In the genomic region with DNA sequence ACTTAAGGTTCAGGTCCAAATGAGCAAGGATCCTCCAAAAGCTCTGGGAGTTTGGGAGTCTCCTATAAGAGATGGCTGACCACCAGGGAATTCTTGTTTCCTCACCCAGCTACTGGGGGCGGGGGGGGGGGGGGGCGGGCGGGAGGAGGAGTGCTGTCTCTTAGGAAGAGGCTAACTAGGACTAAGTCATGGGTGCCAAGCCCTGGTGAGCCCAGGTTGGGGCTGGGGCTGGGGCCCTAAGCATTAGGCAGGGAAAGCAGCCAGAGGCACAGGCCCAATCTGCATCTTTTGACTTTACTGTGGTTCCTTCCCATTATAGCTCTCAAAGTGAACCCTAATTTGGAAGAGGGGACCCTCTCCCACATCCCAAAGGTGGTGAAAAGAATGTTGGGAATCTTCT, we compare ENCODE assay signal across 18 mouse cellular contexts. TPM values are rescaled to one million over a fixed set of nuclear protein-coding genes. Genes with fewer than 3 reads are reported as not detected.
A peak's percentile ranks its signal among the peaks of the same experiment; 100 is the strongest.
DNase-seq lines count a peak whose midpoint lies in the region; ATAC-seq and TF ChIP-seq lines count a peak whose summit lies in the region.
"Had no signal": no experiment of that assay in that cellular context is flagged by ENCODE, and none has a peak within 500 bp of the region (broad histone marks: within the 10 kb centered on the region; RNA-seq: fewer than 3 reads in every experiment).

No protein-coding gene starts in this region.

- no peaks in the 10 kb centered on the region for H3K36me3 ChIP-seq in hindbrain, embryonic 10.5 days
- no peaks in the 10 kb centered on the region for H3K36me3 ChIP-seq in hindbrain, postnatal 0 days (ENCODE audit: insufficient read depth, low read length)
- H3K36me3 ChIP-seq in hindbrain, embryonic 16.5 days (ENCODE audit: control insufficient read depth, insufficient read depth, low read length) = no peaks in the 10 kb centered on the region
- no peaks in the 10 kb centered on the region for H3K36me3 ChIP-seq in neural tube, embryonic 14.5 days (ENCODE audit: control insufficient read depth, insufficient read depth, low read length)
- H3K36me3 ChIP-seq: lung, embryonic 15.5 days; midbrain, embryonic 10.5 days had no signal

- no peak for ATAC-seq in hindbrain, postnatal 0 days
- no peak for ATAC-seq in hindbrain, embryonic 16.5 days
- ATAC-seq in neural tube, embryonic 14.5 days (ENCODE audit: low read depth) = no peak
- ATAC-seq: Patski had no signal

- H3K9me3 ChIP-seq in hindbrain, embryonic 10.5 days = no peaks in the 10 kb centered on the region
- H3K9me3 ChIP-seq in hindbrain, postnatal 0 days (ENCODE audit: low read length) = no peaks in the 10 kb centered on the region
- no peaks in the 10 kb centered on the region for H3K9me3 ChIP-seq in hindbrain, embryonic 16.5 days (ENCODE audit: control insufficient read depth, low read length)
- no peaks in the 10 kb centered on the region for H3K9me3 ChIP-seq in neural tube, embryonic 14.5 days (ENCODE audit: control insufficient read depth, low read length)
- H3K9me3 ChIP-seq: lung, embryonic 15.5 days; midbrain, embryonic 10.5 days had no signal

- 0% methylated on average over 3 of the region's 3 CpGs for WGBS in hindbrain, embryonic 10.5 days
- WGBS in hindbrain, postnatal 0 days = no CpG with 5 or more reads among the region's 3 CpGs
- whole genome bisulfite sequencing in hindbrain, embryonic 16.5 days = 0% methylated on average over 1 of the region's 3 CpGs
- WGBS in neural tube, embryonic 14.5 days = no CpG with 5 or more reads among the region's 3 CpGs

- H3K27ac ChIP-seq in hindbrain, embryonic 10.5 days = no peak overlapping the region
- no peak overlapping the region for H3K27ac ChIP-seq in hindbrain, postnatal 0 days
- peak overlapping the region; percentile 72 for H3K27ac ChIP-seq in hindbrain, embryonic 16.5 days (ENCODE audit: low read depth, low read length)
- peak overlapping the region; percentile 71 for H3K27ac ChIP-seq in neural tube, embryonic 14.5 days (ENCODE audit: low read depth, low read length)
- H3K27ac ChIP-seq: lung, embryonic 15.5 days; midbrain, embryonic 10.5 days had no signal

- peaks cover 100% of the 10 kb centered on the region for H3K27me3 ChIP-seq in hindbrain, embryonic 10.5 days (ENCODE audit: insufficient read depth, poor library complexity, severe bottlenecking)
- peaks cover 74% of the 10 kb centered on the region for H3K27me3 ChIP-seq in hindbrain, postnatal 0 days (ENCODE audit: insufficient read depth, low read length)
- peaks cover 38% of the 10 kb centered on the region for H3K27me3 ChIP-seq in hindbrain, embryonic 16.5 days (replicated peaks; ENCODE audit: control insufficient read depth, insufficient read depth, low read length)
- no peaks in the 10 kb centered on the region for H3K27me3 ChIP-seq in neural tube, embryonic 14.5 days (ENCODE audit: control insufficient read depth, insufficient read depth, low read length)
- H3K27me3 ChIP-seq: Patski had no signal

- peak; percentile 12 for DNase-seq in hindbrain, embryonic 10.5 days (ENCODE audit: low spot score)
- DNase-seq in hindbrain, postnatal 0 days (ENCODE audit: low spot score) = no peak
- DNase-seq in embryo, embryonic 10.5 days (ENCODE audit: low spot score) = peak; percentile 46
- no peak for DNase-seq in cerebellum, adult 11 months
- DNase-seq in cerebellum, postnatal 36 days = no peak
- no peak for DNase-seq in ovary, postnatal 10 days (ENCODE audit: low spot score)
- DNase-seq: cerebellum, adult 2 months; kidney, adult 9 months; right cerebral cortex, postnatal 25 days had no signal

- H3K9ac ChIP-seq in hindbrain, postnatal 0 days (replicated peaks; ENCODE audit: low read length) = no peak overlapping the region
- H3K9ac ChIP-seq in hindbrain, embryonic 16.5 days (ENCODE audit: low read depth, low read length) = no peak overlapping the region
- no peak overlapping the region for H3K9ac ChIP-seq in neural tube, embryonic 14.5 days (replicated peaks; ENCODE audit: low read depth, low read length)
- H3K9ac ChIP-seq: lung, embryonic 15.5 days had no signal

- no peak overlapping the region for H3K4me2 ChIP-seq in hindbrain, postnatal 0 days (ENCODE audit: low read depth, low read length)
- peak overlapping the region; percentile 1 for H3K4me2 ChIP-seq in hindbrain, embryonic 16.5 days (ENCODE audit: low read length)
- H3K4me2 ChIP-seq in neural tube, embryonic 14.5 days (ENCODE audit: low read depth, low read length) = peak overlapping the region; percentile 30

- TF ChIP-seq CTCF in hindbrain, postnatal 0 days (IDR thresholded peaks at IDR 0.05; ENCODE audit: low read depth) = no peak

- H3K4me1 ChIP-seq in hindbrain, embryonic 10.5 days (replicated peaks) = peaks cover 7% of the 10 kb centered on the region; the same call in 1 of the 2 replicates
- no peaks in the 10 kb centered on the region for H3K4me1 ChIP-seq in hindbrain, postnatal 0 days (ENCODE audit: insufficient read depth, low read length)
- no peaks in the 10 kb centered on the region for H3K4me1 ChIP-seq in hindbrain, embryonic 16.5 days (ENCODE audit: control insufficient read depth, insufficient read depth, low read depth, low read length)
- peaks cover 54% of the 10 kb centered on the region for H3K4me1 ChIP-seq in neural tube, embryonic 14.5 days (ENCODE audit: control insufficient read depth, insufficient read depth, low read length)
- H3K4me1 ChIP-seq: lung, embryonic 15.5 days had no signal

- no peak overlapping the region for H3K4me3 ChIP-seq in hindbrain, embryonic 10.5 days
- no peak overlapping the region for H3K4me3 ChIP-seq in hindbrain, postnatal 0 days (ENCODE audit: low read length)
- no peak overlapping the region for H3K4me3 ChIP-seq in hindbrain, embryonic 16.5 days (ENCODE audit: low read length)
- H3K4me3 ChIP-seq in neural tube, embryonic 14.5 days (ENCODE audit: low read depth, low read length) = no peak overlapping the region
- H3K4me3 ChIP-seq: lung, embryonic 15.5 days; midbrain, embryonic 10.5 days had no signal

RNA-seq across cellular contexts. Expression of gene Hoxc4, which starts 13.4 kb away (rescaled TPM):
- polyA plus RNA-seq in hindbrain, embryonic 10.5 days (2016; fragmentation: Nextera tagmentation; extraction: Ambion mirVana) = 1.5 and 29.6 TPM in 2 replicates
- 12.5 and 13.1 TPM in 2 replicates for total RNA-seq in hindbrain, postnatal 0 days (2014; rRNA removed)
- polyA plus RNA-seq in hindbrain, postnatal 0 days (2015; fragmentation: Nextera tagmentation; extraction: Ambion mirVana) = 33.0 and 35.4 TPM in 2 replicates
- polyA plus RNA-seq in hindbrain, embryonic 16.5 days (2015; fragmentation: Nextera tagmentation; extraction: Ambion mirVana) = 57.7 and 61.2 TPM in 2 replicates
- polyA plus RNA-seq in neural tube, embryonic 14.5 days (2014; fragmentation: Nextera tagmentation; extraction: Ambion mirVana) = 19.0 and 24.0 TPM in 2 replicates
- total RNA-seq: granulocyte monocyte progenitor cell, adult 5-6 weeks; left cerebral cortex, postnatal 14 days; liver, adult 2 months had no signal
- polyA plus RNA-seq: liver, adult 2 months; midbrain, embryonic 10.5 days had no signal

RNA-seq across cellular contexts. Expression of gene Hoxc6, which starts 34.1 kb away (rescaled TPM):
- not detected in 2 replicates for polyA plus RNA-seq in hindbrain, embryonic 10.5 days (2016; fragmentation: Nextera tagmentation; extraction: Ambion mirVana)
- total RNA-seq in hindbrain, postnatal 0 days (2014; rRNA removed) = 0.43 and 1.4 TPM in 2 replicates
- 0.59 and 1.2 TPM in 2 replicates for polyA plus RNA-seq in hindbrain, postnatal 0 days (2015; fragmentation: Nextera tagmentation; extraction: Ambion mirVana)
- polyA plus RNA-seq in hindbrain, embryonic 16.5 days (2015; fragmentation: Nextera tagmentation; extraction: Ambion mirVana) = 4.0 and 9.0 TPM in 2 replicates
- polyA plus RNA-seq in neural tube, embryonic 14.5 days (2014; fragmentation: Nextera tagmentation; extraction: Ambion mirVana) = 23.0 and 38.7 TPM in 2 replicates
- total RNA-seq: granulocyte monocyte progenitor cell, adult 5-6 weeks; left cerebral cortex, postnatal 14 days; liver, adult 2 months had no signal
- polyA plus RNA-seq: liver, adult 2 months; midbrain, embryonic 10.5 days had no signal

RNA-seq across cellular contexts. Expression of gene Hoxc8, which starts 41.8 kb away (rescaled TPM):
- polyA plus RNA-seq in hindbrain, embryonic 10.5 days (2016; fragmentation: Nextera tagmentation; extraction: Ambion mirVana) = not detected in 2 replicates
- 0.26 TPM in 1 of 2 replicates, not detected in the other for total RNA-seq in hindbrain, postnatal 0 days (2014; rRNA removed)
- not detected in 2 replicates for polyA plus RNA-seq in hindbrain, postnatal 0 days (2015; fragmentation: Nextera tagmentation; extraction: Ambion mirVana)
- 3.2 and 9.9 TPM in 2 replicates for polyA plus RNA-seq in hindbrain, embryonic 16.5 days (2015; fragmentation: Nextera tagmentation; extraction: Ambion mirVana)
- 50.1 and 136 TPM in 2 replicates for polyA plus RNA-seq in neural tube, embryonic 14.5 days (2014; fragmentation: Nextera tagmentation; extraction: Ambion mirVana)
- total RNA-seq: granulocyte monocyte progenitor cell, adult 5-6 weeks; left cerebral cortex, postnatal 14 days; liver, adult 2 months had no signal
- polyA plus RNA-seq: cerebellum, adult 2 months; heart, embryonic 16.5 days; liver, adult 2 months; lung, embryonic 15.5 days; midbrain, embryonic 10.5 days had no signal

RNA-seq across cellular contexts. Expression of gene Hoxc9, which starts 55.9 kb away (rescaled TPM):
- polyA plus RNA-seq in hindbrain, embryonic 10.5 days (2016; fragmentation: Nextera tagmentation; extraction: Ambion mirVana) = not detected in 2 replicates
- total RNA-seq in hindbrain, postnatal 0 days (2014; rRNA removed) = not detected in 2 replicates
- polyA plus RNA-seq in hindbrain, postnatal 0 days (2015; fragmentation: Nextera tagmentation; extraction: Ambion mirVana) = not detected in 2 replicates
- 0.16 and 0.31 TPM in 2 replicates for polyA plus RNA-seq in hindbrain, embryonic 16.5 days (2015; fragmentation: Nextera tagmentation; extraction: Ambion mirVana)
- 46.9 and 49.8 TPM in 2 replicates for polyA plus RNA-seq in neural tube, embryonic 14.5 days (2014; fragmentation: Nextera tagmentation; extraction: Ambion mirVana)
- total RNA-seq: granulocyte monocyte progenitor cell, adult 5-6 weeks; left cerebral cortex, postnatal 14 days; liver, adult 2 months had no signal
- polyA plus RNA-seq: cerebellum, adult 2 months; heart, embryonic 16.5 days; liver, adult 2 months; lung, embryonic 15.5 days; midbrain, embryonic 10.5 days had no signal

Comparison
In these comparisons a context has a peak if more than half of its experiments do, and no peak if none do; other contexts are left out.
1. DNase-seq: peak in hindbrain, embryonic 10.5 days (single experiment) and embryo, embryonic 10.5 days (single experiment); none in hindbrain, postnatal 0 days (single experiment), cerebellum, adult 11 months (single experiment), cerebellum, postnatal 36 days (0 of 2) and ovary, postnatal 10 days (single experiment).
2. H3K27ac ChIP-seq: peak in hindbrain, embryonic 16.5 days (single experiment) and neural tube, embryonic 14.5 days (single experiment); none in hindbrain, embryonic 10.5 days (single experiment) and hindbrain, postnatal 0 days (single experiment).